Mouse (Mus musculus) embryonic facial prominence, embryonic 12.5 days (tissue): Measurements from ENCODE around the gene Barhl1. TPM values are rescaled to one million over a fixed set of nuclear protein-coding genes. Genes with fewer than 3 reads are reported as not detected.

ENCODE experiments used
- ATAC-seq: fragments of 200-750 bp; cut with Nextera tagmentation; 2 replicates; pipeline ENCODE4 v1.8.0; 2017; ENCODE audit not compliant: insufficient number of reproducible peaks, insufficient read depth, low FRiP score, low TSS enrichment
- H3K27ac ChIP-seq: fragments of 300-500 bp; sonication (generic); 2 replicates; pipeline ENCODE4 v1.5.1; 2016; ENCODE audit warnings: mild to moderate bottlenecking
- H3K27me3 ChIP-seq: fragments of 300-500 bp; sonication (generic); 2 replicates; pipeline ENCODE4 v1.6.1; 2016; ENCODE audit warnings: mild to moderate bottlenecking, moderate library complexity
- H3K36me3 ChIP-seq: fragments of 300-500 bp; sonication (generic); 2 replicates; pipeline ENCODE4 v1.6.1; 2016; ENCODE audit warnings: mild to moderate bottlenecking
- H3K4me1 ChIP-seq: fragments of 300-500 bp; sonication (generic); 2 replicates; pipeline ENCODE4 v1.6.1; 2016
- H3K4me2 ChIP-seq: fragments of 300-500 bp; sonication (generic); replicated peaks from 2 replicates; pipeline ENCODE4 v1.6.1; 2016; ENCODE audit warnings: mild to moderate bottlenecking, moderate library complexity
- H3K4me3 ChIP-seq: fragments of 300-500 bp; sonication (generic); 2 replicates; pipeline ENCODE4 v1.5.1; 2016; ENCODE audit warnings: mild to moderate bottlenecking
- H3K9ac ChIP-seq: fragments of 300-500 bp; sonication (generic); 2 replicates; pipeline ENCODE4 v1.6.1; 2016; ENCODE audit warnings: mild to moderate bottlenecking, moderate library complexity
- H3K9me3 ChIP-seq: fragments of 300-500 bp; sonication (generic); 2 replicates; pipeline ENCODE4 v1.6.1; 2016; ENCODE audit warnings: mild to moderate bottlenecking, moderate library complexity
- WGBS: fragments of 180-500 bp; shearing (Covaris S2); methylation state at CpG from one replicate; pipeline ENCODE4 v1.1.7; 2016; 5-methylcytosine and 5-hydroxymethylcytosine counted together
- polyA plus RNA-seq: library from polyadenylated mRNA; unstranded; fragments of >200 nt; fragmentation: Nextera tagmentation; extraction: Ambion mirVana; gene quantifications from 2 replicates; pipeline ENCODE4 v1.2.1, GENCODE M21; 2016

The Barhl1 gene
- polyA plus RNA-seq, 1 experiment from 2014 or later = 1.5 TPM

- Histone ChIP-seq H3K36me3 (peaks cover 69% of the 10 kb centered on the region), H3K9me3 (no peaks in the 10 kb centered on the region), H3K4me3 (no peak overlapping the region), H3K4me2 (no peak overlapping the region), H3K4me1 (no peaks in the 10 kb centered on the region), H3K9ac (no peak overlapping the region), H3K27ac (no peak overlapping the region), H3K27me3 (no peaks in the 10 kb centered on the region)
- no peak for ATAC-seq
- WGBS = 41% methylated on average over 1 of the region's 1 CpGs
Observed at GRCm38 (mm10) chr2:28892796-28893195, 23.7 kb downstream of the Barhl1 start.

GRCm38 (mm10) chr2:28884914-28885313 is 31.6 kb downstream of the Barhl1 start:
- no peaks in the 10 kb centered on the region for H3K27me3 ChIP-seq
- no peak overlapping the region for H3K4me2 ChIP-seq
- no peak for ATAC-seq
- H3K4me1 ChIP-seq = no peaks in the 10 kb centered on the region
- H3K9me3 ChIP-seq = no peaks in the 10 kb centered on the region
- H3K27ac ChIP-seq = no peak overlapping the region
- no peak overlapping the region for H3K9ac ChIP-seq
- WGBS = 67% methylated on average over 4 of the region's 4 CpGs
- H3K36me3 ChIP-seq = peaks cover 49% of the 10 kb centered on the region
- no peak overlapping the region for H3K4me3 ChIP-seq

GRCm38 (mm10) chr2:28882826-28883485 is 33.5 kb downstream of the Barhl1 start:
- no peaks in the 10 kb centered on the region for H3K27me3 ChIP-seq
- no peak overlapping the region for H3K27ac ChIP-seq
- peaks cover 37% of the 10 kb centered on the region for H3K36me3 ChIP-seq
- no peak overlapping the region for H3K4me3 ChIP-seq
- WGBS = 80% methylated on average over 6 of the region's 6 CpGs
- no peaks in the 10 kb centered on the region for H3K4me1 ChIP-seq
- H3K4me2 ChIP-seq = no peak overlapping the region
- ATAC-seq = no peak
- no peaks in the 10 kb centered on the region for H3K9me3 ChIP-seq
- H3K9ac ChIP-seq = no peak overlapping the region

- Histone ChIP-seq H3K9ac (no peak overlapping the region), H3K4me3 (no peak overlapping the region), H3K4me2 (no peak overlapping the region), H3K27ac (no peak overlapping the region), H3K9me3 (no peaks in the 10 kb centered on the region), H3K36me3 (peaks cover 39% of the 10 kb centered on the region), H3K27me3 (no peaks in the 10 kb centered on the region), H3K4me1 (no peaks in the 10 kb centered on the region)
- 88% methylated on average over 3 of the region's 3 CpGs for WGBS
- no peak for ATAC-seq
Observed at GRCm38 (mm10) chr2:28882047-28882446, 34.4 kb downstream of the Barhl1 start.

GRCm38 (mm10) chr2:28881275-28881674 is 35.2 kb downstream of the Barhl1 start:
- H3K27ac ChIP-seq = no peak overlapping the region
- H3K4me2 ChIP-seq = no peak overlapping the region
- WGBS = 86% methylated on average over 3 of the region's 3 CpGs
- ATAC-seq = no peak
- H3K36me3 ChIP-seq = peaks cover 43% of the 10 kb centered on the region
- no peak overlapping the region for H3K4me3 ChIP-seq
- H3K4me1 ChIP-seq = no peaks in the 10 kb centered on the region
- no peaks in the 10 kb centered on the region for H3K27me3 ChIP-seq
- no peak overlapping the region for H3K9ac ChIP-seq
- no peaks in the 10 kb centered on the region for H3K9me3 ChIP-seq

- Histone ChIP-seq H3K4me2 (no peak overlapping the region), H3K36me3 (peaks cover 52% of the 10 kb centered on the region), H3K4me3 (no peak overlapping the region), H3K4me1 (no peaks in the 10 kb centered on the region), H3K27me3 (no peaks in the 10 kb centered on the region), H3K9ac (no peak overlapping the region), H3K27ac (no peak overlapping the region), H3K9me3 (no peaks in the 10 kb centered on the region)
- 89% methylated on average over 11 of the region's 11 CpGs for WGBS
- ATAC-seq = no peak
Observed at GRCm38 (mm10) chr2:28875554-28875953, 40.9 kb downstream of the Barhl1 start.

GRCm38 (mm10) chr2:28867495-28867894 is 49.0 kb downstream of the Barhl1 start:
- Histone ChIP-seq H3K27me3 (no peaks in the 10 kb centered on the region), H3K4me3 (no peak overlapping the region), H3K9ac (no peak overlapping the region), H3K4me2 (no peak overlapping the region), H3K27ac (no peak overlapping the region), H3K4me1 (no peaks in the 10 kb centered on the region), H3K36me3 (peaks cover 51% of the 10 kb centered on the region), H3K9me3 (no peaks in the 10 kb centered on the region)
- no peak for ATAC-seq
- WGBS = 70% methylated on average over 7 of the region's 7 CpGs

- H3K9ac ChIP-seq = no peak overlapping the region
- no peaks in the 10 kb centered on the region for H3K27me3 ChIP-seq
- peaks cover 72% of the 10 kb centered on the region for H3K36me3 ChIP-seq
- H3K4me3 ChIP-seq = no peak overlapping the region
- no peaks in the 10 kb centered on the region for H3K9me3 ChIP-seq
- no peak overlapping the region for H3K27ac ChIP-seq
- no peak overlapping the region for H3K4me2 ChIP-seq
- ATAC-seq = no peak
- no peaks in the 10 kb centered on the region for H3K4me1 ChIP-seq
Observed at GRCm38 (mm10) chr2:28863857-28864256, 52.6 kb downstream of the Barhl1 start.

- Histone ChIP-seq H3K27me3 (no peaks in the 10 kb centered on the region), H3K4me2 (no peak overlapping the region), H3K27ac (no peak overlapping the region), H3K4me3 (no peak overlapping the region), H3K9ac (no peak overlapping the region), H3K4me1 (no peaks in the 10 kb centered on the region), H3K36me3 (peaks cover 57% of the 10 kb centered on the region), H3K9me3 (no peaks in the 10 kb centered on the region)
- no peak for ATAC-seq
- 95% methylated on average over 8 of the region's 8 CpGs for WGBS
Observed at GRCm38 (mm10) chr2:28860678-28861423, 55.6 kb downstream of the Barhl1 start.

GRCm38 (mm10) chr2:28859303-28859702 is 57.2 kb downstream of the Barhl1 start:
- Histone ChIP-seq H3K36me3 (peaks cover 59% of the 10 kb centered on the region), H3K4me2 (no peak overlapping the region), H3K9me3 (no peaks in the 10 kb centered on the region), H3K27ac (no peak overlapping the region), H3K4me1 (no peaks in the 10 kb centered on the region), H3K27me3 (no peaks in the 10 kb centered on the region), H3K9ac (no peak overlapping the region), H3K4me3 (no peak overlapping the region)
- 94% methylated on average over 4 of the region's 4 CpGs for WGBS
- ATAC-seq = no peak
